Mouse (Mus musculus) testis, adult 2 months (tissue): Measurements from ENCODE around the gene Ptbp1. TPM values are rescaled to one million over a fixed set of nuclear protein-coding genes. Genes with fewer than 3 reads are reported as not detected.
"Not testable (repeated sequence)": the region's sequence is repeated elsewhere in the genome, so short reads cannot be mapped to it uniquely, and the experiment has no call there.

Source experiments
- H3K27ac ChIP-seq: fragments of 200-500 bp; 2 replicates; pipeline ENCODE4 v1.5.1; 2012; ENCODE audit warnings: low read depth, low read length; ENCODE audit not compliant: control insufficient read depth, insufficient read depth
- H3K27me3 ChIP-seq: fragments of 200-500 bp; 2 replicates; pipeline ENCODE4 v1.6.1; 2012; ENCODE audit warnings: mild to moderate bottlenecking, low read length, moderate library complexity; ENCODE audit not compliant: control insufficient read depth, insufficient read depth
- H3K36me3 ChIP-seq: fragments of 200-500 bp; 2 replicates; pipeline ENCODE4 v1.6.1; 2012; ENCODE audit warnings: mild to moderate bottlenecking, low read length; ENCODE audit not compliant: control insufficient read depth, insufficient read depth
- H3K4me1 ChIP-seq: fragments of 200-500 bp; 2 replicates; pipeline ENCODE4 v1.6.1; 2012; ENCODE audit warnings: low read length; ENCODE audit not compliant: control insufficient read depth, insufficient read depth
- H3K4me3 ChIP-seq: fragments of 200-500 bp; 2 replicates; pipeline ENCODE4 v1.5.1; 2012; ENCODE audit warnings: low read depth, mild to moderate bottlenecking, low read length, moderate library complexity, mixed read lengths; ENCODE audit not compliant: control insufficient read depth
- CTCF ChIP-seq: fragments of 200-500 bp; IDR thresholded peaks from 2 replicates; pipeline ENCODE4 v1.5.1; 2012; ENCODE audit warnings: low read depth, mild to moderate bottlenecking, inconsistent platforms, low read length, moderate library complexity; ENCODE audit not compliant: control insufficient read depth, insufficient read depth, insufficient replicate concordance
- POLR2A ChIP-seq: fragments of 200-500 bp; IDR thresholded peaks from 2 replicates; pipeline ENCODE4 v1.6.1; 2012; ENCODE audit warnings: low read depth, mild to moderate bottlenecking, inconsistent platforms, low read length, moderate library complexity; ENCODE audit not compliant: control insufficient read depth
- polyA plus RNA-seq: library from polyadenylated mRNA; depleted of rRNA; stranded (reverse); fragments of >200 nt; gene quantifications from 2 replicates; pipeline ENCODE4 v1.2.3, GENCODE M21; 2012

The Ptbp1 gene
- polyA plus RNA-seq, 1 experiment, result 126 TPM

GRCm38 (mm10) chr10:79877757-79878156 lies 23.5 kb downstream of the Ptbp1 start:
- Histone ChIP-seq H3K4me1 (peaks cover 16% of the 10 kb centered on the region), H3K4me3 (no peak overlapping the region), H3K27me3 (no peaks in the 10 kb centered on the region), H3K36me3 (no peaks in the 10 kb centered on the region), H3K27ac (no peak overlapping the region)
- TF ChIP-seq POLR2A, result no peak
- no peak for TF ChIP-seq CTCF

DNA sequence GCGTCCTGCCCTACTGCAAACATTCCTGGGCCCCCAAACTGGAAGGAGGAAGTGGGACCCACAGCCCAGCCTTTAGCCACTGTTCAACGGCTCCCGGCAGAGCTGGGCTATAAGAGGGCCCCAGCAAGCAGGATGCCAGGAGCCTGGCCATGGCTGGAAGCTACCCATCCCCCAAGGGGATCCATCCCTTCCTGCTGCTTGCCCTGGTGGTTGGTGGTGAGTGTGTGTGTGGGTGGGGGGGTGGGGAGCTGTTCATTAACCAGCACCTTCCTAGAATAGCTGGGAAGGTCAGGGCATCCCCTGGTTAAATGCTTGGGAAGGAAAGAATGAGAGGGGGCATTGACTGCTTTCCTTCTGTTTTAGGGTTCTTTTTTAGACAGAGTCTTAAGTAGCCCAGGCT lies 25.3 kb downstream of the Ptbp1 start:
- Histone ChIP-seq H3K27ac (no peak overlapping the region), H3K4me3 (no peak overlapping the region), H3K4me1 (peaks cover 17% of the 10 kb centered on the region), H3K27me3 (no peaks in the 10 kb centered on the region), H3K36me3 (no peaks in the 10 kb centered on the region)
- TF ChIP-seq CTCF (no peak), POLR2A (no peak)

DNA sequence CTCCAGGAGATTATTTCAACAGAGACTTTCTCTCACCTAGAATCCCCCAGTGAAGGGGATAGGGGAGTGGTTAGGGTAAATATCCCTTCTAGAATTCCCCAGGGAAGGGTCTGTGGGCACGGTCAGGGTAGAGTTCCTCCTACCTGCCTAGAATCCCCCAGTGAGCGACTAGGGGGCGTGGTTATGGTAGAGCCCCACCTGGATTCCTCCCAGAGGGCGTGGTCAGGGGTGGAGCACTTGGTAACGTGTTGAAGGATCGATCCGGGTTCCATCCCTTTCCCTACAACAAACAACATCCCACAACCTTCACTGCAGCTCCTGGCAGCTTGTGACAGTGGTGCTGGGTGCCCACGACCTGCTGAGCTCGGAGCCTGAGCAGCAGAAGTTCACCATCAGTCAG lies 26.5 kb downstream of the Ptbp1 start:
- H3K27ac ChIP-seq, result no peak overlapping the region
- H3K4me3 ChIP-seq, result no peak overlapping the region
- H3K36me3 ChIP-seq, result no peaks in the 10 kb centered on the region
- H3K4me1 ChIP-seq, result peaks cover 15% of the 10 kb centered on the region
- H3K27me3 ChIP-seq, result no peaks in the 10 kb centered on the region
- TF ChIP-seq POLR2A, result no peak
- TF ChIP-seq CTCF, result no peak

GRCm38 (mm10) chr10:79881981-79882380 lies 27.8 kb downstream of the Ptbp1 start:
- TF ChIP-seq CTCF (no peak), POLR2A (no peak)
- Histone ChIP-seq H3K27ac (no peak overlapping the region), H3K27me3 (no peaks in the 10 kb centered on the region), H3K4me1 (peaks cover 15% of the 10 kb centered on the region), H3K36me3 (no peaks in the 10 kb centered on the region), H3K4me3 (no peak overlapping the region)

DNA sequence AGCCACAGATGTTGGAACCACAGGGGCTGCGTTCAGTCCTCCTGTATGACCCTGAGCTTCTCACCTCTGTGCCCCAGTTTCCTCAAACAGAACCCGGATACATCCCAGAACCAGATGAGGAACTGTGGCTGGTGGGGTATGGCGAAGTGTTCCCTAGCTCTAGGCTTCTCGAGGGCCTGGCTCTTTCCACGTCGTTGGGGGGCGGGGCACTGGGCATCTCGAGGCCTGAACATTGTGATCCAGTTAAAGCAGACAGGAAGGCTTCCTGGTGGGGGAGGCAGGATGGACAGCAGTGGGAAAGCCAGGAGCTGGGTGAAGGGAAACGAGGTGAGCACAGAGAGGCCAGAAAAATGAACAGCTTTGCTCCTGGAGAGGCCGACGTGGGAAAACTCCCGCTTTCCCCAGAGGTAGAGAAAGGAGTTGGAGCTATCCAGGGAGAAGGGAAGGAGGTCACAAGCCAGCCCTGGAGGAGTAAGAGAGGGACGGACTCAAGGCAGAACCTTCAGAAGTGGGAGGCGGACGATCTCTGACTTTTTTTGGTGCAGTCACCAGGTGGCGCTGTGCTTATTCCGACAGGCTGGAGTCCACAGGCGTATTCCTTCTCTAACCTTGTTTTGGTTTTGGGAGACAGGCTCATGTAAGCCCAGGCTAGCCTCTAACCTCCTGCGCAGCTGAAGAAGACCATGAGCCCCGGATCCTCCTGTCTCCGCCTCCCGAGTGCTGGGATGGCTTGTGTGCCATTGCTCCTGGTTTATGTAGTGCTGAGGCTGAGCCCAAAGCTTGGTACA lies 29.3 kb downstream of the Ptbp1 start:
- Histone ChIP-seq H3K27ac (no peak overlapping the region), H3K4me3 (no peak overlapping the region), H3K27me3 (no peaks in the 10 kb centered on the region), H3K36me3 (no peaks in the 10 kb centered on the region), H3K4me1 (peaks cover 15% of the 10 kb centered on the region)
- TF ChIP-seq POLR2A (no peak), CTCF (peak; percentile 83; the same call in 1 of the 2 replicates)

DNA sequence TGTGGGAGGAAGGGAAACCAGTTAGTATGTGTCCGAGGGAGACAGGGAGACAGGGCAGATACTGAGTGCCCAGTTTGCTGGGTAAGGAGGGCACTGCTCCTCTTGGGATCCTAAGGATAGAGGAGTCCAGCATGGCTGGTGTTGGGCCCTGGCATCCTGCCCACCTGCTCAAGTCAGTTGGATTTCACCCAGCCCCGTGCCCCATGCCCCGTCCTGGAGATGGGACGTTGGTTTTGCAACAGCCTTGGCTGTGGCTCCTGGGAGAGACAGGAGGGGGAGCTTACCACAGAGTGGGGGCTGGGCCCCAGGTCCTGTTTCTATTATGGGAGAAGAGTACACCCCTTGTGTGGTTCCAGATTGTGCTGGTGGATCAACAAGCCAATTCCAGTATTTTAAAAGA lies 30.2 kb downstream of the Ptbp1 start:
- no peak for TF ChIP-seq POLR2A
- TF ChIP-seq CTCF, result no peak
- peaks cover 15% of the 10 kb centered on the region for H3K4me1 ChIP-seq
- no peaks in the 10 kb centered on the region for H3K27me3 ChIP-seq
- H3K36me3 ChIP-seq, result no peaks in the 10 kb centered on the region
- no peak overlapping the region for H3K27ac ChIP-seq
- no peak overlapping the region for H3K4me3 ChIP-seq

DNA sequence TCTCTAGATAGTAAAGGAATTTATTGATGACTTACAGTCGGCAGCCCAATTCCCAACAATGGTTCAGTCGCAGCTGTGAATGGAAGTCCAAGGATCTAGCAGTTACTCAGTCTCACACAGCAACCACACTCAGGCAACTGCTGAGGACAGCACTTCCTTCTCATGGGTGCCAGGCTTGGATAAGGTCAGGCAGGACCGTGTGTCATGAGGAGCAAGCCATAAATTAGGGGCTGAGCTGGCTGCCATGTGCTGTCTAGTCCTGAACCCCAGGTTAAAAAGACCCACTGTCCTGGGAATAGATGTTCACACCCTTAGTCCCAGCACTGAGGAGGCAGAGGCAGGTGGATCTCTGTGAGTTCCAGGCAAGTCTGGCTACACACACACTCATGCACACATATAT lies 30.7 kb downstream of the Ptbp1 start:
- not testable (repeated sequence) for H3K27ac ChIP-seq, H3K4me3 ChIP-seq, H3K27me3 ChIP-seq, H3K36me3 ChIP-seq
- peaks cover 15% of the 10 kb centered on the region for H3K4me1 ChIP-seq

- no peak within 1 kb of the TSS for H3K27ac ChIP-seq
- no peaks in the 10 kb centered on the region for H3K36me3 ChIP-seq
- H3K4me3 ChIP-seq, result no peak within 1 kb of the TSS
- TF ChIP-seq POLR2A (no peak), CTCF (no peak)
- H3K4me1 ChIP-seq, result peaks cover 11% of the 10 kb centered on the region
- no peaks in the 10 kb centered on the region for H3K27me3 ChIP-seq
These were observed 31.8 kb downstream of the Ptbp1 start, which contains the start of gene Elane for GRCm38 (mm10) chr10:79886054-79886453. Elane (plus strand) TSS chr10:79886247.
